Mouse (Mus musculus) CD4-positive, CD25-positive, alpha-beta regulatory T cell, adult 4 months (primary cell): ENCODE measurements at regions not wholly inside any gene's neighbourhood (a gene's known extent, or its start where the extent isn't known, plus 50 kb on each side); places are given as distances from the start of the nearest gene placed in this dataset.
A peak's percentile ranks its signal among the peaks of the same experiment; 100 is the strongest.
"Not testable (repeated sequence)": the region's sequence is repeated elsewhere in the genome, so short reads cannot be mapped to it uniquely, and the experiment has no call there.

Experiments used
- ATAC-seq: one replicate; pipeline ENCODE4 v1.8.0; 2017

- ATAC-seq, result no peak
These were observed 215.1 kb upstream of the Klf3 start for GRCm38 (mm10) chr5:64587895-64588738.

- ATAC-seq, result not testable (repeated sequence)
These were observed 214.4 kb upstream of the Klf3 start for GRCm38 (mm10) chr5:64588768-64589167.

DNA sequence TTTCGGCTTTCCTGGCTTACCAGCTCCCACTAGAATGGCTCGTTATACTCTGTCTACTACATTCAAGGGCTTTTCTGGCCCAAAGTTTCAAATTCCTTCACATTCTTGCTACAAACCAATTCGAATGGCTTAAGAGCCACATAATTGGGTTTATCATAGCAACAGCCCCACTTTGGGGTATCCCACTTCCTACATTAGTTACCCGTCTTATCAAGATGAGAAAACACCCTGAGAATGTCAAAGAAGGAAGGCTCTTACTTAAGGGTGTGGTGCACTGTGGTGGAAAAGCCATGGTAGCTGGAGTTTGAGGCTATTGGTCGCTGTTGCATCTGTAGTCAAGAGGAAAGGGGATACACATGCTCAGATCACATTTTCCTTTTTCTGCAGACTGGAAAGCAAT is 213.2 kb upstream of the Klf3 start:
- ATAC-seq, result no peak

- no peak for ATAC-seq
These were observed 212.4 kb upstream of the Klf3 start for GRCm38 (mm10) chr5:64590747-64591146.

- no peak for ATAC-seq
These were observed 211.4 kb upstream of the Klf3 start for GRCm38 (mm10) chr5:64591792-64592191.

GRCm38 (mm10) chr5:64595220-64595619 is 208.0 kb upstream of the Klf3 start:
- ATAC-seq, result no peak

DNA sequence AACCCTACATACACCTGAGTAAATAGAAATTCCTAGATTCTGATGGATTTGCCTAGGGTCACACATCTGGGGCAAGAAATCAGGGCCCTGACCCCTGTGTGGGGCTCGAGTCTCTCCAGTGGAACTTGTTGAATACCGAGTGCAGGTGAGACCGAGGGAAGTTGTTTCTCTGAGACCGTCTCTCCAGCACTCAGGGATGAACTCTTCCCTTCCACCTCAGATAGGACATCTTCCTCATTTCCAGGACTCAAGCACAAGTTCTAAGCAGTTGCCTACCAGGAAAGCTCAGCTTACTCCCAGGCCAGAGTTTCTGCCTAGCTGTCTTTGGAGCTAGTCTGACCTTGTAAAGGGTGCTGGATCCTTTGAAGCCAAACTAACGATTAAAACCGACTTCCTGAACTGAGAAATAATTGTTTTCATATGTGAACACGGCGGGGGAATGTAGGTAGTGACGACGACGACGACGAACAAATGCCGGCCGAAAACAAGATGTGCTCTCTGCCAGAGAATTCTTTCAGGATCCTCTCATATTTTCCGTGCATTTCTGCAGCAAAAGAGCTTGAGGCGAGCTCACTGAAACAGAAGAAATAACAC is 207.3 kb upstream of the Klf3 start:
- no peak for ATAC-seq

DNA sequence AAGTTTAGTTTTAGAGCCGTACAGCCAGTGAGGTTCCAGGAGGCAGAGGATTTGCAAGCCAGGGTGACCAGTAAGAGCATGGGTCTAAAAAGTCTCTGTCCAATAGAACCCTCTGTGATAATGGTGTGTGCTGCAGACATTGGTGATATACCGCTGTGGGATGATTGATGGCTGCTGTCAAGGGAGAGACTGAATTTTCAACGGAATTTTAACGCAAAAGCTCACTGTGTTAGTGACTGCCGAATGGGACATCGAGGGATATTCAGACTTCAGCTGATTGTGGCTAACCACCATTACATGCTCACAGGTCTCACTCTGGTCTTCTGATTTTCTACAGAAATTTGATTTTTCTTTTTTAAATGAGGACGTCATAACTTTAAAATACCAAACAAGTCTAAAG is 206.2 kb upstream of the Klf3 start:
- ATAC-seq, result no peak

GRCm38 (mm10) chr5:64597451-64597850 is 205.7 kb upstream of the Klf3 start:
- ATAC-seq, result no peak

DNA sequence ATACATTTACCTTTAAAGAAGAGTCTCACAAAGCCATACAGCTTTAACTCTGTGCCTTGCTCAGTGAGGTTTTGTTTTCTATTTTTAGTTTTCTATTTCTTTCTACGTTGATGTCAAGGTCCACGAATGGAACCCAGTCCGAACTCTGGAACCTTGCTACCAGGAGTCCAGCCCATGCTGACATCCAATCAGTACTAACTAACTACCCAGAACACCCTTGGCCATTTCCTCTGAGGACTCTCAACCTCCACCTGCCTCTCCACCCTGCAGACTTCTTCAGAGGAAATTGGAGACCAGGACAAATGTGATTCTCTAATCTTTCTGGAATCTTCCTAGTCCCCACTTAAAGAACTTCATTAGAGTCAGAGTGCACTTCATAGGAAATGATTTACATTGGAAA is 204.6 kb upstream of the Klf3 start:
- ATAC-seq, result no peak

DNA sequence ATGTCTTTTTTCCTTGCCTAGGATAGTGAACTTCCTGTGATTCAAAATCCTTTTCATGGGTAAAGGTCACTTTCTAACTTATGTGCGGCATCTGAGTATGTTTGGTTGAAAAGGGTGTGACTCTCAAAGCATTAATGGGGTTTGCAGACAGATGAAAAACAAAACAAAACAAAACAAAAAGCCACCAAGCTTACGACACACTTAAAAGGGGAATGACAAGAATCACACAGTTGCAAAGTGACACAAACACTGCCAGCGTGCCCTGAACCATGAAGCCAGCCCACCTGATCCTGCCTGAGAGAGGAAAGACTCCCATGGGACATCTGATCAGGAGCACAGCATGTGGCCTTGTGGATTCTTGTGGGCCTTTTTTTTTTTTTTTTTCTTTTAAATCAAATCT is 204.2 kb upstream of the Klf3 start:
- peak; percentile 13 for ATAC-seq

DNA sequence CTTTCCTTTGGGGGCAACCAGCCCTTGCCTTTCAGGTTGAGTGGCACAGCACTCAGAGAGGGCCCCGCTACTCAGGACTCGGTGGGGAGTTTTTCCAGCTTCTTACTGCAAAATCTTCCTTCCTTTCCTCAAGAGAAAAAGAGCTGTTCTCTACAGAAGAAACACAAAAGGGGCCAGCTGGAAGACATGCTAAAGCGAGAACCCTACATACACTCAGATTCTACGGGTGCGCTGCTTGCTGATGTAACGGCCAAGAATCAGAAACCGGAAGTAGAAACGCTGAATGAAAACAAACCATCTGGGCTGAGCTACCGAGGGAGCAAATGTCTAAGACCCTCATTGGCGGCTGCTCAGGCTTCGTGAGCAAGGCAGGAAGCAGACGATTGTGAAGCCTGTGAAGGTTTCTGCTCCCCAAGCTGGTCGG is 203.3 kb upstream of the Klf3 start:
- ATAC-seq, result peak; percentile 96

DNA sequence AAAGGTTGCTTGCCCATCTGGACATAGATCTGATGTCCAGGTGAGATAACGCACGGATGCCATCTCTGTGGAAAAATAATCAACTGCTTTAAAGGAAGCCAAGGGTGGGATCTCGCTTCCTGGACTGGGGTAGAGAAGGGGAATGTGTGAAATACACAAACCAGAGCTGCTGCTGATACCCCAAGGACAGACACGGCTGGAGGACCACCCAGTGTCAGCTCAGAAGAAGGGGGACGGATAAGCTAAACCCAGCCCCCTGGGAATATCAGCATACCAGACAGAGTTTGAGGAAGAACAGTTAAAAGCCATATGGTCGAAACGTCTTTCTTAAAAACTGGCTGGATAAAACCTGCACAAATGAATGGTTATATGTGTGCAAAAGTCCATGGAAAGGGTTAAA is 202.8 kb upstream of the Klf3 start:
- no peak for ATAC-seq

GRCm38 (mm10) chr5:64600811-64601210 is 202.4 kb upstream of the Klf3 start:
- ATAC-seq, result no peak

GRCm38 (mm10) chr5:64601285-64601684 is 201.9 kb upstream of the Klf3 start:
- no peak for ATAC-seq

DNA sequence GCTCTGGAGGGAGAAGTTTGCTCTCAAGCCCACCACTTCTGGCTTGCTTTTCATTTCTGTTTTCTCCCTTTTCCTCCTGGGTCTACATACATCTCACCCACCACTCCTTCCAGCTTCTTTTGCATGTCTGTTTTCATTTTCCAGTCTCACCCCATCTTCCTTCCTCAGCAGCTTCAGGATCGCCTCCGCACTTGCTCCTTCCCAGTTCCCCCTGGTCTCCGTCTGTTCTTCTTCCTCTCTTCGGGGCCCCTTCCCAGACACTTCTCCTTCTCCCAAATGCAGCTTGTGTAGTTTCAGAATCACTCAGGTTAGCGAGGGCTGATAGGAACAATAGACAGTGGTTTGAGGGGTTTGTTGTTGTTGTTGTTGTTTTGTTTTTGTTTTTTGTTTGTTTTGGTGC is 201.4 kb upstream of the Klf3 start:
- no peak for ATAC-seq

GRCm38 (mm10) chr5:64602356-64602936 is 200.7 kb upstream of the Klf3 start:
- ATAC-seq, result no peak

- ATAC-seq, result no peak
These were observed 200.0 kb upstream of the Klf3 start for GRCm38 (mm10) chr5:64602996-64603755.

GRCm38 (mm10) chr5:64605171-64605570 is 198.0 kb upstream of the Klf3 start:
- no peak for ATAC-seq

- ATAC-seq, result no peak
These were observed 197.2 kb upstream of the Klf3 start for GRCm38 (mm10) chr5:64605991-64606390.

DNA sequence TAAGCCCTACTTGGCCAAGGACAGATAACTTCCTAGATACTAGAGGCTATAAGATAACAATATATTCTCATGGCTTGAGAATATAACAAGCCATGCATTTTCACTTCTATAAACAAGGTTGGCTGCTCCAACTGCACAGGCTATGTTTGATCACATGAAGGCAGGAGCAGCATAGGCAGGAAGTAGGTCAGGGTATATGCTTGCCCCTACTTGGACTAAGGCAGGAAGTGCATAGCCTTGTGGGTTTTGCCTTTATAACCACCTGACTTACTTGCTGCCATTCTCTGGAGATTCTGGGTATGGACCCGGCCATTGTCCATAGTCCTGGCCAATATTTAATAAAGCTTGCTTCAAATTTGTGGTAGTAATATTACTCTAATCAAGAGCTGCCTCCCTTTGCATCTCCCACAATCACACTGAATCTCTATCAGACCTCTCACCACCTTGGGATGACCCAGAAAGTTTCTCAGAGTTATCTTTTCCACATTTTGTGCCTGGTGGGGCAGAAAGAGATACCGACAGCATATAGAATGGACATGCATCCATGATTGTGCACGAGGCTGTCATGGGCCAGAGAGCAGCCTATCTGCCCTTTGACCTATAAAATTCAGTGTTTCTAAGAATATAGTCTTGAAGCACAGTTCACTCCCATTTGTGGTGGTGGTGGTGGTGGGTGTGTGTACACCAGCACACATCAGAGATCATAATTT is 193.7 kb upstream of the Klf3 start:
- peak; percentile 99 for ATAC-seq

GRCm38 (mm10) chr5:64610146-64610545 is 193.0 kb upstream of the Klf3 start:
- ATAC-seq, result no peak
